Mouse (Mus musculus) CH12.LX (cell line): ENCODE measurements at regions not wholly inside any gene's neighbourhood (a gene's known extent, or its start where the extent isn't known, plus 50 kb on each side); places are given as distances from the start of the nearest gene placed in this dataset.

Experiments used
- DNase-seq: peaks from one replicate; pipeline ENCODE4 v3.0.0-alpha.2; 2013; ENCODE audit errors: extremely low read depth
- H3K27ac ChIP-seq: 2 replicates; pipeline ENCODE4 v1.5.1; 2012; ENCODE audit warnings: low read depth, mild to moderate bottlenecking, control low read depth, moderate library complexity; ENCODE audit not compliant: insufficient read depth
- H3K27me3 ChIP-seq: replicated peaks from 2 replicates; pipeline ENCODE3; 2012; ENCODE audit warnings: inconsistent platforms
- H3K36me3 ChIP-seq, 2 experiments: replicated peaks in 1 of 2; 2 replicates each; pipeline versions ENCODE3 to v1.6.1; 2012; ENCODE audit warnings: inconsistent platforms in 1 of 2, low read length in 1 of 2, mild to moderate bottlenecking in 1 of 2, mixed read lengths in 1 of 2, moderate library complexity in 1 of 2; ENCODE audit not compliant: control insufficient read depth in 1 of 2, insufficient read depth in 1 of 2
- H3K4me1 ChIP-seq, 2 experiments: 2 replicates each; pipeline ENCODE4 v1.6.1; 2012; ENCODE audit warnings: inconsistent platforms in 1 of 2, moderate library complexity in 1 of 2; ENCODE audit not compliant: insufficient read depth in 2 of 2, control insufficient read depth in 1 of 2
- H3K4me2 ChIP-seq: 2 replicates; pipeline ENCODE4 v1.6.1; 2012; ENCODE audit warnings: low read depth, mild to moderate bottlenecking, control low read depth; ENCODE audit not compliant: poor library complexity, insufficient read depth, severe bottlenecking
- H3K4me3 ChIP-seq, 3 experiments: fragments of 150-350 bp in 1 of 3; sonication (generic) in 1 of 3; replicated peaks in 1 of 3; 2 replicates each; pipeline versions ENCODE3 to v1.5.1; 2011 to 2012; ENCODE audit warnings: low read depth in 2 of 3, low read length in 2 of 3, mild to moderate bottlenecking in 2 of 3, moderate library complexity in 2 of 3, control low read depth in 1 of 3, improper control_type of control experiment in 1 of 3, inconsistent platforms in 1 of 3, mixed read lengths in 1 of 3; ENCODE audit not compliant: poor library complexity in 1 of 3
- H3K79me2 ChIP-seq: replicated peaks from 2 replicates; pipeline ENCODE4 v1.6.1; 2012; ENCODE audit warnings: mild to moderate bottlenecking, moderate library complexity; ENCODE audit not compliant: control insufficient read depth, poor library complexity, insufficient read depth, severe bottlenecking; ENCODE audit errors: extremely low read depth
- H3K9ac ChIP-seq: 2 replicates; pipeline ENCODE4 v1.6.1; 2012; ENCODE audit warnings: low read depth, mild to moderate bottlenecking, control low read depth, moderate library complexity; ENCODE audit not compliant: insufficient read depth
- H3K9me3 ChIP-seq: replicated peaks from 2 replicates; pipeline ENCODE3; 2012; ENCODE audit warnings: low read length, inconsistent platforms, mixed read lengths
- CHD1 ChIP-seq: IDR thresholded peaks from 2 replicates; pipeline ENCODE4 v1.6.1; 2012; ENCODE audit warnings: low read depth, low read length, improper control_type of control experiment, inconsistent platforms
- CTCF ChIP-seq, 2 experiments: IDR thresholded peaks in 1 of 2; conservative IDR thresholded peaks in 1 of 2; 2 replicates each; pipeline ENCODE4 v1.5.1; 2011 to 2012; ENCODE audit warnings: low read depth in 2 of 2, low read length in 2 of 2, improper control_type of control experiment in 1 of 2, inconsistent platforms in 1 of 2, mild to moderate bottlenecking in 1 of 2, moderate library complexity in 1 of 2
- E2F4 ChIP-seq: IDR thresholded peaks from 2 replicates; pipeline ENCODE4 v1.6.1; 2011; ENCODE audit warnings: low read depth, low read length, improper control_type of control experiment; ENCODE audit not compliant: insufficient replicate concordance
- EP300 ChIP-seq: IDR thresholded peaks from 2 replicates; pipeline ENCODE4 v1.6.1; 2011; ENCODE audit warnings: low read length, improper control_type of control experiment
- ETS1 ChIP-seq: conservative IDR thresholded peaks from 2 replicates; pipeline ENCODE4 v1.6.1; 2012; ENCODE audit warnings: low read depth, mild to moderate bottlenecking, inconsistent platforms, low read length, improper control_type of control experiment, moderate library complexity
- HCFC1 ChIP-seq: IDR thresholded peaks from 2 replicates; pipeline ENCODE4 v1.6.1; 2012; ENCODE audit warnings: low read depth, mild to moderate bottlenecking, inconsistent platforms, low read length, improper control_type of control experiment
- IRF4 ChIP-seq: IDR thresholded peaks from 2 replicates; pipeline ENCODE4 v1.6.1; 2014; ENCODE audit warnings: low read depth, mild to moderate bottlenecking, inconsistent platforms, low read length, improper control_type of control experiment
- JUN ChIP-seq: IDR thresholded peaks from 2 replicates; pipeline ENCODE4 v1.6.1; 2011; ENCODE audit warnings: low read depth, mild to moderate bottlenecking, low read length, improper control_type of control experiment, moderate library complexity; ENCODE audit not compliant: insufficient read depth
- KAT2A ChIP-seq: IDR thresholded peaks from 2 replicates; pipeline ENCODE4 v1.6.1; 2012; ENCODE audit warnings: low read length, improper control_type of control experiment, inconsistent platforms; ENCODE audit not compliant: insufficient replicate concordance
- MAZ ChIP-seq: IDR thresholded peaks from 2 replicates; pipeline ENCODE4 v1.6.1; 2012; ENCODE audit warnings: low read depth, mild to moderate bottlenecking, inconsistent platforms, low read length, improper control_type of control experiment, moderate library complexity
- MXI1 ChIP-seq: IDR thresholded peaks from 2 replicates; pipeline ENCODE4 v1.6.1; 2011; ENCODE audit warnings: mild to moderate bottlenecking, low read depth, low read length, improper control_type of control experiment
- POLR2A ChIP-seq: IDR thresholded peaks from 2 replicates; pipeline ENCODE4 v1.6.1; 2011; ENCODE audit warnings: low read depth, mild to moderate bottlenecking, improper control_type of control experiment, low read length
- POLR2AphosphoS2 ChIP-seq: IDR thresholded peaks from 2 replicates; pipeline ENCODE4 v1.6.1; 2011; ENCODE audit warnings: low read depth, low read length, improper control_type of control experiment
- RAD21 ChIP-seq: IDR thresholded peaks from 2 replicates; pipeline ENCODE4 v1.6.1; 2011; ENCODE audit warnings: low read depth, mild to moderate bottlenecking, low read length, improper control_type of control experiment, moderate library complexity
- RCOR1 ChIP-seq: conservative IDR thresholded peaks from 2 replicates; pipeline ENCODE4 v1.6.1; 2012; ENCODE audit warnings: low read depth, mild to moderate bottlenecking, inconsistent platforms, low read length, improper control_type of control experiment
- SIN3A ChIP-seq: IDR thresholded peaks from 2 replicates; pipeline ENCODE4 v1.6.1; 2012; ENCODE audit warnings: low read length, improper control_type of control experiment, inconsistent platforms
- SMC3 ChIP-seq: IDR thresholded peaks from 2 replicates; pipeline ENCODE4 v1.6.1; 2011; ENCODE audit warnings: low read depth, low read length, improper control_type of control experiment
- TBP ChIP-seq: conservative IDR thresholded peaks from 2 replicates; pipeline ENCODE4 v1.6.1; 2011; ENCODE audit warnings: low read depth, low read length, improper control_type of control experiment
- UBTF ChIP-seq: IDR thresholded peaks from 2 replicates; pipeline ENCODE4 v1.6.1; 2012; ENCODE audit warnings: low read depth, mild to moderate bottlenecking, inconsistent platforms, low read length, improper control_type of control experiment, moderate library complexity
- ZC3H11A ChIP-seq: IDR thresholded peaks from 2 replicates; pipeline ENCODE4 v1.6.1; 2012; ENCODE audit warnings: low read depth, mild to moderate bottlenecking, inconsistent platforms, low read length, improper control_type of control experiment
- ZKSCAN1 ChIP-seq: IDR thresholded peaks from 2 replicates; pipeline ENCODE4 v1.6.1; 2012; ENCODE audit warnings: low read depth, inconsistent platforms, low read length, improper control_type of control experiment, borderline replicate concordance
- ZNF384 ChIP-seq: IDR thresholded peaks from 2 replicates; pipeline ENCODE4 v1.6.1; 2012; ENCODE audit warnings: low read depth, low read length, improper control_type of control experiment, inconsistent platforms
- dilution Hi-C: fragments of 300-500 bp; cut with MboI; formaldehyde crosslinking; loops from 2 replicates; pipeline ENCODE4 v1.14.3; 2020; ENCODE audit warnings: low sequenced_read_pairs; ENCODE audit not compliant: extremely low pct_unique_long_range_greater_than_20kb, extremely low pct_ligation_motif_present
- in situ Hi-C: fragments of 300-500 bp; cut with MboI; formaldehyde crosslinking; loops from 3 replicates; pipeline ENCODE4 v1.14.3; 2019; ENCODE audit warnings: low sequenced_read_pairs, low pct_ligation_motif_present, low pct_unique_long_range_greater_than_20kb, mixed read lengths

DNA sequence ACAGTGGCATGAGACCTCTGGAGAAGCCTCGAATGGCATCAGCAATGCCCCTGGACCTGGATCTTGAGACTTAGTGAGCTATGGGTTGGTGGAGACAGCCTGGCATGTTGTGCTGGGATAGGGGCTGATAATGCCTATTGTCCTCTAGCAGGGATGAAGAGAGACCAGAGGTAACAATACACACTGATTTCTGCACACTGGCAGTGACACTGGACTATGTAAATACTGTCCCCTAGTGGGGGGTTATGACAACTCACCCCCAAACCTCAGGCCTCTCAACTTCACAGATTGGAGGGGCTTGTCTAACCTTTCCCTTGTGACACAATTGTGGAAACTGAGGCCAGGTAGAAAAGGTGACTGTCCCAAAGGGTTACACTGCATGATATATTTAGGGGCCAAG, 94.9 kb upstream of the Tmc3 start:
- Histone ChIP-seq H3K4me1 (0 out of 4 replicates have a peak, but pooled peaks cover 0 to under 1% of the 10 kb centered on the region in 2 experiments), H3K27me3 (no peaks in the 10 kb centered on the region), H3K79me2 (no peaks in the 10 kb centered on the region), H3K4me2 (no peak overlapping the region), H3K36me3 (no peaks in the 10 kb centered on the region), H3K27ac (no peak overlapping the region), H3K9me3 (no peaks in the 10 kb centered on the region), H3K9ac (no peak overlapping the region), H3K4me3 (no peak overlapping the region)
- no peak for TF ChIP-seq JUN
- no peak for TF ChIP-seq HCFC1
- no peak for TF ChIP-seq RCOR1
- no peak for TF ChIP-seq POLR2AphosphoS2
- peak; percentile 91 for TF ChIP-seq RAD21
- peak; percentile 54; the same call in 1 of the 2 replicates for TF ChIP-seq ZC3H11A
- TF ChIP-seq ZKSCAN1, result no peak
- peak; percentile 82 for TF ChIP-seq SMC3
- peak; percentile 84 to 100 for TF ChIP-seq CTCF (conservative IDR thresholded peaks at IDR 0.05 in 1 of 2, IDR thresholded peaks at IDR 0.05 in 1 of 2; ENCODE audit: low read depth in 2 of 2, low read length in 2 of 2)
- no peak for TF ChIP-seq MAZ
- DNase-seq, result peak; percentile 44
- dilution Hi-C loops, result no loop called here
- in situ Hi-C loops, result no loop called here

DNA sequence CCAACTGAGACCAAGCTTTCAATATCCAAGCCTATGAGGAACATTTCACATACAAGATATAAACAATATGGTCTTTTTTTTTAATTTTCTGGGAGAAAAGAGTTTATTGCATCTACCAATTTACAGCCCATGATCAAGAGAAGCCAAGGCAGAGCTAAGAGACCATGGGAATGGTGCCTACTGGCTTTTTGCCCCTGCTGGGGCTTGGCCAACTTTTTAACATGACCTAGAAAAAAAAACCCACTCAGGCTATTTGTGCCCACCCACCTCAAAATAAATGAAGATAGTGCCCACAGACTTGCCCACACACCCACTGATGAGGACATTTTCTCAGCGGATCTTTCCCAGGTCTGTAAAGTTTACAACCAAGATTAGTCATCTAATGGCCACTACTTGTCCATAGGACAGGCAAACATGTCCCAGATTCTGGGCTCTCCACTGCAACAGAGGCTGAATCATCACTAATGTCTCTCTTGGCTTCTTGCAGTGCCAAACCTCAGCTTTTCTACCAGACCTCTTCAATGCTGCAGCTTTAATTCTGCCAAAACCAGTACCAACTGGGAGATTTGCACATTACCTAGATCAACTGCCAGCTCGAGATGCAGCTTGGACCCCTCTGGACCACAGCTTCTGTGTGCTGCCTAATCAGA, 79.6 kb upstream of the Tmc3 start:
- Histone ChIP-seq H3K9ac (no peak overlapping the region), H3K36me3 (no peaks in the 10 kb centered on the region), H3K4me3 (no peak overlapping the region), H3K4me2 (no peak overlapping the region), H3K9me3 (no peaks in the 10 kb centered on the region), H3K27ac (no peak overlapping the region), H3K4me1 (no peaks in the 10 kb centered on the region)
- in situ Hi-C loops, result no loop called here
- DNase-seq, result no peak
- TF ChIP-seq ETS1 (no peak), POLR2A (no peak), ZNF384 (no peak), ZC3H11A (no peak)
- TF ChIP-seq, all 38 proteins: peak for 0
- no peaks in the 10 kb centered on the region for H3K79me2 ChIP-seq
- H3K27me3 ChIP-seq, result no peaks in the 10 kb centered on the region
- dilution Hi-C loops, result no loop called here

DNA sequence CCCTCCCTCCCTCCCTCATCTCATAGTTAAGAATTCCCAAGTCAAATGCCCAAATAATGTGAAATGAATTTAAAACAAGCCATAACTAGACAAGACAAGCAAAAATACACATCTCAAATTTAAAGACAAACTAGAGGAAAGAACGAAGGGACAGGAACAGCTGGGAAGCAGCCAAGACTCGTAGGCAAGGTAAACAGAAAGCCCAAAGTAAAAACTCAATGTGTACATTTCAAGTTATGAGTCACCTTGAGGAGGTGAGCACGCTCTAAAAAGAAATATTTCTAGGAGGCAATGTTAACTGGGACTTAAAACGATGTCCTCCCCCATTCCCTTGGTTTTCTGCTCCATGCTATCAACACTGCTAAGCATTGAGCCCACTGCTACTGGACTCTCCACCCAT, 68.4 kb upstream of the Tmc3 start:
- in situ Hi-C loops, result no loop called here
- H3K36me3 ChIP-seq, result no peaks in the 10 kb centered on the region
- H3K9me3 ChIP-seq, result no peaks in the 10 kb centered on the region
- H3K79me2 ChIP-seq, result no peaks in the 10 kb centered on the region
- no peak overlapping the region for H3K4me2 ChIP-seq
- no peak overlapping the region for H3K4me3 ChIP-seq
- no peaks in the 10 kb centered on the region for H3K4me1 ChIP-seq
- H3K9ac ChIP-seq, result no peak overlapping the region
- no peak for DNase-seq
- H3K27ac ChIP-seq, result no peak overlapping the region
- TF ChIP-seq TBP, result no peak
- TF ChIP-seq UBTF, result no peak
- TF ChIP-seq ETS1, result no peak
- no peak for TF ChIP-seq SIN3A
- TF ChIP-seq RAD21, result no peak
- TF ChIP-seq IRF4, result no peak
- no peak for TF ChIP-seq MXI1
- TF ChIP-seq KAT2A, result no peak
- no peak for TF ChIP-seq CHD1
- no peak for TF ChIP-seq E2F4
- TF ChIP-seq SMC3, result no peak
- TF ChIP-seq HCFC1, result no peak
- no peak for TF ChIP-seq MAZ
- no peak for TF ChIP-seq EP300
- dilution Hi-C loops, result no loop called here
- no peaks in the 10 kb centered on the region for H3K27me3 ChIP-seq
